Mouse (Mus musculus): ENCODE data around the gene Lad1. TPM values are rescaled to one million over a fixed set of nuclear protein-coding genes. Genes with fewer than 3 reads are reported as not detected.
A peak's percentile ranks its signal among the peaks of the same experiment; 100 is the strongest.

Lad1 gene
- polyA plus RNA-seq, 1 experiment: 20.5 TPM

DNA sequence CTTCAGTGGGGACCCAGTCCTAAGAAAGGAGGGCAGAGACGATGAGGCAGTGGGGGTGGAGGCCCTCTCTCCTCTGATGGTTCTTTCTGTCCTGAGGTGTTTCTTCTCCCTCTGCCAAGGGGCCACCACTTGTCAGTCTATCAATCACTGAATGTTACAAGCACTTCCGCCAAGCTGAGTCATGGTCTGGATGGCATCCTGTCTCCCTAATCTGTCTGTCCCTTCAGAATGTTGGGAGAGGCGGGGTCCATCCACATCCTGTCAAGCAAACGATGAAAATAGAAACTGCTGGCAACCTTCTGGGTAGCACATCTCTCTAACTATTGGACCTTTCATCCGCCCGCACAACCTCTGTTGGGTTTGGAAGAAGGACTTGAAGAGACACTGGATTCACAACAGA lies 26.1 kb downstream of the Lad1 start:
- Histone ChIP-seq H3K9me3 (replicated peaks; ENCODE audit: control insufficient read depth, insufficient read depth, low read length, poor library complexity, severe bottlenecking) (no peaks in the 10 kb centered on the region), H3K36me3 (ENCODE audit: control insufficient read depth, insufficient read depth, low read length, poor library complexity, severe bottlenecking) (no peaks in the 10 kb centered on the region), H3K4me1 (ENCODE audit: control insufficient read depth, insufficient read depth, low read length) (no peaks in the 10 kb centered on the region), H3K27me3 (ENCODE audit: control insufficient read depth, insufficient read depth, low read length, poor library complexity, severe bottlenecking) (no peaks in the 10 kb centered on the region), H3K9ac (ENCODE audit: low read depth, poor library complexity, severe bottlenecking) (no peak overlapping the region), H3K4me3 (ENCODE audit: low read depth, low read length) (no peak overlapping the region), H3K27ac (ENCODE audit: insufficient read depth, low read length) (no peak overlapping the region)
- TF ChIP-seq POLR2A (IDR thresholded peaks at IDR 0.05; ENCODE audit: insufficient read depth, low read length) (no peak), CTCF (IDR thresholded peaks at IDR 0.05; ENCODE audit: low read depth, low read length) (no peak), EP300 (IDR thresholded peaks at IDR 0.05; ENCODE audit: insufficient read depth, low read depth, low read length) (no peak)

- Histone ChIP-seq H3K27ac (ENCODE audit: insufficient read depth, low read length) (no peak overlapping the region), H3K9ac (ENCODE audit: low read depth, poor library complexity, severe bottlenecking) (no peak overlapping the region)
These were observed 28.2 kb downstream of the Lad1 start for GRCm38 (mm10) chr1:135846632-135847031.

DNA sequence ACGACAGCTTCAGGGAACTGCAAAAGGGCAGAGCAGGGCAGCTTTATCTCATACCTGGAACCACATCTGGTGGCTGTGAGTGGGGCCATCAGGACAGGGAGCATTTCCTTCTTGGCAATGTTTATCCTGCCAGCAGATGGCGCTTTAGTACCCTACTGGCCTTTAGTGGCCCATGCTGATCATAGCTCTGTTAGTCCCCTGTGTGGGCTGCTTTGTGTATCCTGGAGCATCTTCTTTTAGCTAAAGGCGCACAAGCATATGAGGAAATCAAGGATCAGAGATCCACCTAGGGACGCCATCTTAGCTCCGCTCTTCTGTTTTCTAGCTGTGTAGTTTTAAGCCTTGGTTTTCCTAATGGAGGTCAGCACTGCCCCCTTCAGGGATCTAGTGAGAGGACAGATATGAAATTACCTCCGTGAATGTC lies 28.8 kb downstream of the Lad1 start:
- H3K4me1 ChIP-seq (ENCODE audit: control insufficient read depth, insufficient read depth, low read length): no peaks in the 10 kb centered on the region
- no peaks in the 10 kb centered on the region for H3K36me3 ChIP-seq (ENCODE audit: control insufficient read depth, insufficient read depth, low read length, poor library complexity, severe bottlenecking)
- H3K9me3 ChIP-seq (replicated peaks; ENCODE audit: control insufficient read depth, insufficient read depth, low read length, poor library complexity, severe bottlenecking): no peaks in the 10 kb centered on the region
- no peak overlapping the region for H3K27ac ChIP-seq (ENCODE audit: insufficient read depth, low read length)
- H3K9ac ChIP-seq (ENCODE audit: low read depth, poor library complexity, severe bottlenecking): no peak overlapping the region
- TF ChIP-seq CTCF (IDR thresholded peaks at IDR 0.05; ENCODE audit: low read depth, low read length) (peak; percentile 78), POLR2A (IDR thresholded peaks at IDR 0.05; ENCODE audit: insufficient read depth, low read length) (no peak)
- H3K4me3 ChIP-seq (ENCODE audit: low read depth, low read length): no peak overlapping the region
- no peaks in the 10 kb centered on the region for H3K27me3 ChIP-seq (ENCODE audit: control insufficient read depth, insufficient read depth, low read length, poor library complexity, severe bottlenecking)

More at GRCm38 (mm10) chr1:135846632-135847031, 28.2 kb downstream of the Lad1 start:
- TF ChIP-seq POLR2A (IDR thresholded peaks at IDR 0.05; ENCODE audit: insufficient read depth, low read length) (no peak), EP300 (IDR thresholded peaks at IDR 0.05; ENCODE audit: insufficient read depth, low read depth, low read length) (no peak), CTCF (IDR thresholded peaks at IDR 0.05; ENCODE audit: low read depth, low read length) (no peak)
- Histone ChIP-seq H3K36me3 (ENCODE audit: control insufficient read depth, insufficient read depth, low read length, poor library complexity, severe bottlenecking) (no peaks in the 10 kb centered on the region), H3K9me3 (replicated peaks; ENCODE audit: control insufficient read depth, insufficient read depth, low read length, poor library complexity, severe bottlenecking) (no peaks in the 10 kb centered on the region), H3K4me3 (ENCODE audit: low read depth, low read length) (no peak overlapping the region), H3K4me1 (ENCODE audit: control insufficient read depth, insufficient read depth, low read length) (no peaks in the 10 kb centered on the region), H3K27me3 (ENCODE audit: control insufficient read depth, insufficient read depth, low read length, poor library complexity, severe bottlenecking) (no peaks in the 10 kb centered on the region)

- Histone ChIP-seq H3K27ac (ENCODE audit: insufficient read depth, low read length) (no peak overlapping the region), H3K27me3 (ENCODE audit: control insufficient read depth, insufficient read depth, low read length, poor library complexity, severe bottlenecking) (no peaks in the 10 kb centered on the region), H3K36me3 (ENCODE audit: control insufficient read depth, insufficient read depth, low read length, poor library complexity, severe bottlenecking) (no peaks in the 10 kb centered on the region), H3K4me3 (ENCODE audit: low read depth, low read length) (no peak overlapping the region), H3K9ac (ENCODE audit: low read depth, poor library complexity, severe bottlenecking) (no peak overlapping the region), H3K4me1 (ENCODE audit: control insufficient read depth, insufficient read depth, low read length) (no peaks in the 10 kb centered on the region), H3K9me3 (replicated peaks; ENCODE audit: control insufficient read depth, insufficient read depth, low read length, poor library complexity, severe bottlenecking) (no peaks in the 10 kb centered on the region)
- TF ChIP-seq CTCF (IDR thresholded peaks at IDR 0.05; ENCODE audit: low read depth, low read length) (no peak), POLR2A (IDR thresholded peaks at IDR 0.05; ENCODE audit: insufficient read depth, low read length) (no peak), EP300 (IDR thresholded peaks at IDR 0.05; ENCODE audit: insufficient read depth, low read depth, low read length) (no peak)
These were observed 29.4 kb downstream of the Lad1 start for GRCm38 (mm10) chr1:135847611-135848351.

DNA sequence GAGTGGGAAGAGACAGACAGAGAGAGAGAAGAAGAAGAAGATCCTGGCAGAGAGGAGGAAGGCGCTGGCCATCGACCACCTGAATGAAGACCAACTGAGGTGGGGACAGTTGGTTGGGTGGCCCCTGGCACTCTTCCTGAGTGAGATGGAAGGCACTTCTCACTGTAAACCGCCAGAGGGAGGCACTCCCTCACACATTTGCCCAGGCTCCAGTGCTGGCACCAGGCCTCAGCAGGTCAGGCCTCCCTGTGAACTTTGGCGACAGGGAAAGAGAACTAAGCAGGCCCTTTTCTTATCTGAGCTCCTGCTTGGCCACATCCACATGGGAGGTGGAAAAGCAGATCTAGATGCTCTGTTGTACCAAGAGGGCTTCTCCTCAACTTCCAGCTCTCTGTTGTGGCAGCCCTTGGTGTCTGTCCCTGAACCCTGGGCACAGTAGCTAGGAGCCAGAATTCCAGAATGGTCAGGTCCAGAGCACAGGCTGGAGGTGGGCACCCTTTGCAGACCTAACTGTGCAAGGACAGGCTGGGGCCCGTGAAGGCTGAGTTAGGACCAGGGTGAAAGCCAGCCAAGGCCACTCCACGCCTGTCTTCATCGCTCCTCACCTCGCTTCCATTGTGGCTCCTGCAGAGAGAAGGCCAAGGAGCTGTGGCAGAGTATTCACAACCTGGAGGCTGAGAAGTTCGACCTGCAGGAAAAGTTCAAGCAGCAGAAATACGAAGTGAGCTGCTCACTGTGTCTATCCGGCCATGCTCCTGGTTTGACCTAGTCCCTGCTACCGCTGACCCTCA lies 32.5 kb downstream of the Lad1 start:
- Histone ChIP-seq H3K36me3 (ENCODE audit: control insufficient read depth, insufficient read depth, low read length, poor library complexity, severe bottlenecking) (no peaks in the 10 kb centered on the region), H3K27ac (ENCODE audit: insufficient read depth, low read length) (no peak overlapping the region), H3K27me3 (ENCODE audit: control insufficient read depth, insufficient read depth, low read length, poor library complexity, severe bottlenecking) (no peaks in the 10 kb centered on the region), H3K9me3 (replicated peaks; ENCODE audit: control insufficient read depth, insufficient read depth, low read length, poor library complexity, severe bottlenecking) (no peaks in the 10 kb centered on the region), H3K9ac (ENCODE audit: low read depth, poor library complexity, severe bottlenecking) (no peak overlapping the region), H3K4me3 (ENCODE audit: low read depth, low read length) (no peak overlapping the region), H3K4me1 (ENCODE audit: control insufficient read depth, insufficient read depth, low read length) (no peaks in the 10 kb centered on the region)
- TF ChIP-seq CTCF (IDR thresholded peaks at IDR 0.05; ENCODE audit: low read depth, low read length) (peak; percentile 47), EP300 (IDR thresholded peaks at IDR 0.05; ENCODE audit: insufficient read depth, low read depth, low read length) (no peak)
